Mouse (Mus musculus): ENCODE measurements around the gene Mgat5.

GRCm38 (mm10) chr1:127257005-127257404 lies 52.2 kb downstream of the Mgat5 start:
- TF ChIP-seq CTCF (IDR thresholded peaks at IDR 0.05; ENCODE audit: borderline replicate concordance, control insufficient read depth, extremely low read depth, insufficient read depth, low read length, poor library complexity) (no peak), POLR2A (IDR thresholded peaks at IDR 0.05; ENCODE audit: control insufficient read depth, extremely low read depth, insufficient read depth, low read length, poor library complexity) (no peak)

Data from thymus, adult 2 months (tissue).